Mouse (Mus musculus) midbrain, embryonic 11.5 days (tissue): ENCODE measurements around the gene Rbm33. TPM values are rescaled to one million over a fixed set of nuclear protein-coding genes. Genes with fewer than 3 reads are reported as not detected.

Experiments used
- ATAC-seq: fragments of 200-750 bp; cut with Nextera tagmentation; 2 replicates; pipeline ENCODE4 v1.8.0; 2017; ENCODE audit warnings: moderate TSS enrichment, moderate library complexity; ENCODE audit not compliant: low FRiP score
- DNase-seq: peaks from one replicate; pipeline ENCODE4 v3.0.0; 2015; ENCODE audit warnings: low spot score; ENCODE audit errors: missing footprints
- H3K27ac ChIP-seq: fragments of 300-500 bp; sonication (generic); 2 replicates; pipeline ENCODE4 v1.5.1; 2014; ENCODE audit warnings: low read depth, low read length
- H3K27me3 ChIP-seq: fragments of 300-500 bp; sonication (generic); 2 replicates; pipeline ENCODE4 v1.6.1; 2014; ENCODE audit warnings: mild to moderate bottlenecking, low read length, moderate library complexity, mixed read lengths; ENCODE audit not compliant: control insufficient read depth, insufficient read depth
- H3K36me3 ChIP-seq: fragments of 300-500 bp; sonication (generic); 2 replicates; pipeline ENCODE4 v1.6.1; 2014; ENCODE audit warnings: mild to moderate bottlenecking, low read length, moderate library complexity, mixed read lengths; ENCODE audit not compliant: control insufficient read depth, insufficient read depth
- H3K4me1 ChIP-seq: fragments of 300-500 bp; sonication (generic); 2 replicates; pipeline ENCODE4 v1.6.1; 2014; ENCODE audit warnings: low read length; ENCODE audit not compliant: control insufficient read depth, insufficient read depth
- H3K4me2 ChIP-seq: fragments of 300-500 bp; sonication (generic); 2 replicates; pipeline ENCODE4 v1.6.1; 2014; ENCODE audit warnings: mild to moderate bottlenecking, moderate library complexity
- H3K4me3 ChIP-seq: fragments of 300-500 bp; sonication (generic); 2 replicates; pipeline ENCODE4 v1.5.1; 2014; ENCODE audit warnings: low read depth, low read length
- H3K9ac ChIP-seq: fragments of 300-500 bp; sonication (generic); 2 replicates; pipeline ENCODE4 v1.6.1; 2014; ENCODE audit warnings: low read length
- H3K9me3 ChIP-seq: fragments of 300-500 bp; sonication (generic); 2 replicates; pipeline ENCODE4 v1.6.1; 2016; ENCODE audit warnings: low read length; ENCODE audit not compliant: control insufficient read depth
- WGBS: fragments of 180-500 bp; shearing (Covaris S2); extraction: QIAGEN DNeasy Blood & Tissue Kit; methylation state at CpG from one replicate; pipeline ENCODE4 v1.1.7; 2014; 5-methylcytosine and 5-hydroxymethylcytosine counted together
- polyA plus RNA-seq: library from polyadenylated mRNA; unstranded; fragments of >200 nt; fragmentation: Nextera tagmentation; extraction: Ambion mirVana; gene quantifications from 2 replicates; pipeline ENCODE4 v1.2.1, GENCODE M21; 2014

Rbm33 gene
- polyA plus RNA-seq, 1 experiment from 2014 or later: 22.8 TPM

DNA sequence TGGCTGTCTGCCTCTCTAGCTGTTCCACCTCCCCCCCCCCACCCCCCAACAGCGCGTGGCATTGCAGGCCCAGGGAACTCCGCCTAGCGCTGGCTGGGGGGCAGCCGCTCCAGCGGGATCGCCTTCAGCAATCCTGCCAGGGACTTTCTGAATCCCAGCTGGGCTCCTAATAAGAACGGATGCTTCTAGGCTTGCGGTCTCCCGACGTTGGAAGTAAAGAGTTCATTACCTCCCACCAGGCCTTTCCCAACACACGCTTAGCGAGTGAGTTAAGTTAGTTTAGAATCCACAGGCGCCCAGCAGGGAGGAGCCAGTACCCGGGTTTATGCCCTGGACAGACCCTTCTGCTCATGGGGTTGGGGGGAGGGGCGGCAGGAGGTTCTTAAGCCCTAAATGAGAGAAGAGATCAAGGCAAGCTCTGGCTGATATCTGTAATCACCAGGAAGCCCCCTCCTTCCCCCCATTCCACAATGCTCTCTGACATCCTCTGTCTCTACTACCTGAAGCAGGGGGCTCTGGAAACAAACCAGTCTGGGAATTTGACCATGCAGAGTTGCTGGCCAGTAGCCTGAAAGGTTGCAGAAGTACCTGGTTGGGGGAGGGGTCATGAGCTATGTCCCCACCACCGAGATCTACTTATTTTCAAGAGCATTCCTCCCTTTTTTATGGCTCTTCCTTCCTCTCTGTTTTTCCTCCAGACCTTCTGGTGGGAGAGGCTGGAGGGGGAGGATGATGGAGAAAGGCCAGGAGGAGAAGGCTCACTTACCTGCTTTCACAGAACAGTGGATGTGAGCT, 143.8 kb downstream of the Rbm33 start:
- under 1% methylated on average over 17 of the region's 17 CpGs for WGBS
- ATAC-seq (no peak), DNase-seq (peak; percentile 94)
- H3K9me3 ChIP-seq: no peaks in the 10 kb centered on the region
- H3K9ac ChIP-seq: peak overlapping the region; percentile 21; the same call in 1 of the 2 replicates
- peaks cover 52% of the 10 kb centered on the region for H3K4me1 ChIP-seq
- H3K4me3 ChIP-seq: peak overlapping the region; percentile 51; the same call in 1 of the 2 replicates
- no peaks in the 10 kb centered on the region for H3K36me3 ChIP-seq
- H3K27ac ChIP-seq: peak overlapping the region; percentile 84
- peaks cover 95% of the 10 kb centered on the region for H3K27me3 ChIP-seq
- peak overlapping the region; percentile 81 for H3K4me2 ChIP-seq

DNA sequence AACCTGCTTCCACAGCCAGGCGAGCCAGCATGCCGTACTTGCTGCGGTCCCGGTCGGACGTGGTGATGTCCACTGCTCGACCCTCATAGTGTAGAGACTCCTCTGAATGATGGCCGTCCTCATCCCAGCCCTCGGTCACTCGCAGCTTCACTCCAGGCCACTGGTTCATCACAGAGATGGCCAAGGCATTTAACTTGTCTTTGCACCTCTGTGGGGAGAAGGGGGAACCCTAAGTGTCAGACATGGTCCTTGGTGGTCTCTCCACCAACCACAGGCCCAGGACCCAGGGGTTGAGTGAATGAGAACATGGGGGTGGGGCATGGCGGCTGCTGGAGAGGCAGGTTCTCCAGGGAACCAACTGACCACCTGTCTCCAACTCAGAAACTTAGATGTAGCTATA, 144.5 kb downstream of the Rbm33 start:
- ATAC-seq: no peak
- H3K9ac ChIP-seq: peak overlapping the region; percentile 33; the same call in 1 of the 2 replicates
- H3K36me3 ChIP-seq: no peaks in the 10 kb centered on the region
- H3K4me3 ChIP-seq: peak overlapping the region; percentile 51; the same call in 1 of the 2 replicates
- H3K27me3 ChIP-seq: peaks cover 95% of the 10 kb centered on the region
- peaks cover 52% of the 10 kb centered on the region for H3K4me1 ChIP-seq
- DNase-seq: peak; percentile 88
- WGBS: 5% methylated on average over 11 of the region's 11 CpGs
- peak overlapping the region; percentile 30; the same call in 1 of the 2 replicates for H3K27ac ChIP-seq
- no peaks in the 10 kb centered on the region for H3K9me3 ChIP-seq
- peak overlapping the region; percentile 81 for H3K4me2 ChIP-seq

DNA sequence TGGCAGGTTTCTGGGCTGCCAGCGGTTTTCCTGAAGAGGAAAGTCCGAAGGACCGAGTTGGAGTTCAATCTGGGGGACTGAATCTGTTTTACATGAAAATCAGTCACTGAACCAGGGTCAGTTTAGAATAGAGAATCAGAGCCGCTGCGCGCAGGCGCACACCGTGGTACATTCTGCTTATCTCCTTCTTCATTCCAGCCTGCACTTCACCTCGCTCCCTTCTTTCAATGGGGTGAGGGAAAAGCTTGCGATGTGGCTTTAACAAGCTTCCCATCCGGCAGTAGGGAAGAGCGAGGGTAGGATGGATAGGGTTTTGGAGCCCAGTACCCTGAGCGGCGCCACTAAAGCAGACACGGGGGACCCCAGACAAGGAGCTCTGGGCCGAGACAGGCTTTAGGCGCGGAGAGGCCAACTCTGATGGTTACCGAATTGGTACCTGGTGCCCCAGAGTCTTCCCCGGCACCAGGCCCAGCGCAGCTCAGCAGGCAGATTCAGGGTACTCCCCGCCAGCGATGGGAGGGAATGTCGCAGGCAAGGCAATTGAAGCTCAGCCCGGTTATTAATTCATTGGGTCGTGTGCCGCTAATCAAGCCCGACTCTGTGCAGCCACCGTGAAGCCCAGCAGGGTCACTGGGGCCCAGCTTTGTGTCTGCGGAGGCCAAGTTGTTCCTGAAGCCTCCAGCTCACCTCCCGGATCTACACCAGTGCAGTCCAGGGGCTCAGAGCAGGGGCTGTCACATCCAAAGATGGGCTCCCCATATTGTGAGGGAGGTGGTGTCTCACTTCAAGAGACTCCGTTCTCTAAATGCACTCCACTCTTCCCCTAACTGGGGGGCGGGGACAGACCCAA, 146.0 kb downstream of the Rbm33 start:
- WGBS: 1% methylated on average over 33 of the region's 33 CpGs

DNA sequence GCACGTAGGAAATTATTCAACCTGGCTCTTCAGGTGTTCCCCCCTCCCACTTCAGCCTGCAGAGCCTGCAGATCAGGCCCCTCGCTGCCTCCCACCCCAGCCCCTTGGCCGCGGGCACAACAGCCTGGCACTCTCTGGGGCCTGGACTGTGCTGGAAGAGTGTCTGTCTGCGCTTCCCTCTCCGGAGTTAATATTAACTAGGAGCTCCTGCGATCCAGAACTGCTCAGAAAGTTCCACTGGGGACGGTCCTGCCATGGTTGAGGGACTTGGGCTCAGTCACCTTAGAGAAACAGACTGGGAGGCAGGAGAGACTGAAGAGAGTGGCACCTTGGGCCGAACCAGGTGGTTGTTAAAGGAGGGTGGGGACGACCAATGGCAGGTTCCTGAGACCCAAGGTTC, 146.7 kb downstream of the Rbm33 start:
- DNase-seq (peak; percentile 91), ATAC-seq (no peak)
- Histone ChIP-seq H3K4me1 (peaks cover 44% of the 10 kb centered on the region), H3K9me3 (no peaks in the 10 kb centered on the region), H3K4me2 (peak overlapping the region; percentile 81), H3K27ac (no peak overlapping the region; the same call in 1 of the 2 replicates), H3K4me3 (peak overlapping the region; percentile 51), H3K36me3 (no peaks in the 10 kb centered on the region), H3K9ac (peak overlapping the region; percentile 67), H3K27me3 (peaks cover 98% of the 10 kb centered on the region)
- 2% methylated on average over 10 of the region's 10 CpGs for WGBS

More for the DNA sequence above, 146.0 kb downstream of the Rbm33 start:
- Histone ChIP-seq H3K4me3 (peak overlapping the region; percentile 51), H3K9ac (peak overlapping the region; percentile 37), H3K27ac (peak overlapping the region; percentile 72), H3K4me1 (peaks cover 48% of the 10 kb centered on the region), H3K9me3 (no peaks in the 10 kb centered on the region), H3K27me3 (peaks cover 98% of the 10 kb centered on the region), H3K4me2 (peak overlapping the region; percentile 81), H3K36me3 (no peaks in the 10 kb centered on the region)
- DNase-seq (peak; percentile 95), ATAC-seq (no peak)

DNA sequence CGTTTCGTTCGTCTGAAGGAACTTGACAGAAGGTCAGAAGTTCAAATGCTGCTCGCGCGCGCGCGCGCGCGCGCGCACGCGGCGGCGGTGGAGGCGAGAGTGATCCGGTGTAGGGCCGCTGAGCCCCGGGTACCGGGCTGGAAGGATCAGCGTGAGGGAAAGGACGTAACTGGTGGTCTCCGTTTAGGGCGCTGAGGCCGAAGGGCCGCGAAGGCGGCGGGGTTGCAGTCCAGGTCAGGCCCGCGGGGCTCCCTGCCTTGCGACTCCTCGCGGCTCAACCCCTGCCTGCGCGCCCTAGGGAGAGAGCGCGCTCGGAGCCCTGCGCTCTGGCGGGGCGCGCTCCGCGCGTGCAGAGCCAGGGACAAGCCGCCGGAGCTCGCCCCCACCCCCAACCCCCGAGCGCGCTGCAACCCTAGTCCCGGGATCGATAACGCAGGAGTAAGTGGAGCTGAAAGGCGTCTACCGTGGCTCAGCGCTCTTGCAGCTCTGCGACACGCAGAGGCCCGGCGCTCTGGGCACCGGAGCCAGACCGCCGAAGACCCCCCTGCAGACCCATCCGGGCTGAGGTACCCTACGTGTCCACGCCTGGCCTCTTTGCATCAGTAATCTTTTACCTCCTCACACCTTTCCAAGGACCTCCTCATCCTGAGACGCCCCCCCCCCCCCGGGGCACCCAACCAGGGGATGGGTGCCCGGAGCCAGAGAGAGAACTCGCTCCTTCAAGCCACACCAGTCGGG, 147.6 kb downstream of the Rbm33 start:
- ATAC-seq (0 out of 2 replicates have a peak, but pooled peaks have one; percentile 25), DNase-seq (peak; percentile 97)
- peak overlapping the region; percentile 81 for H3K4me2 ChIP-seq
- peak overlapping the region; percentile 67 for H3K9ac ChIP-seq
- H3K27me3 ChIP-seq: peaks cover 97% of the 10 kb centered on the region
- H3K36me3 ChIP-seq: no peaks in the 10 kb centered on the region
- H3K27ac ChIP-seq: peak overlapping the region; percentile 27; the same call in 1 of the 2 replicates
- H3K9me3 ChIP-seq: no peaks in the 10 kb centered on the region
- peaks cover 36% of the 10 kb centered on the region for H3K4me1 ChIP-seq
- WGBS: under 1% methylated on average over 60 of the region's 76 CpGs
- H3K4me3 ChIP-seq: peak overlapping the region; percentile 51

DNA sequence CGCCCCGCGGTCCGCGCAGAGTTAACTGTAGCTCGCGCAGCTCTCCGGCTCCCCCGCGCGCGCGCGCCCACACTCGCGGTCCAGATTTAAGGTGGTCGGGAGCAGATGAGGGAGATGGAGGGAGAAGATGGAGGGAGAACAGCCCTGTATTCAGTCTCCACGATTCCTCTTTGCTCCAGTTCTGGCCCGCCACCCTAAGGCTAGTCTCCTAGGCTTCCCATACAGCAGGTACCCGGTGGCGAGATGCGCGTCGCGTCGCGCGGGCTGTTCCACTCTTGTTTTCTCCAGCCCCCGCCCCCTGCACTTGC, 148.1 kb downstream of the Rbm33 start:
- Histone ChIP-seq H3K27me3 (peaks cover 91% of the 10 kb centered on the region), H3K9ac (peak overlapping the region; percentile 67), H3K9me3 (no peaks in the 10 kb centered on the region), H3K27ac (no peak overlapping the region), H3K4me2 (peak overlapping the region; percentile 81), H3K36me3 (no peaks in the 10 kb centered on the region), H3K4me3 (peak overlapping the region; percentile 51), H3K4me1 (peaks cover 31% of the 10 kb centered on the region)
- 0% methylated on average over 19 of the region's 29 CpGs for WGBS
- no peak for DNase-seq
- 0 out of 2 replicates have a peak, but pooled peaks have one; percentile 2 for ATAC-seq

DNA sequence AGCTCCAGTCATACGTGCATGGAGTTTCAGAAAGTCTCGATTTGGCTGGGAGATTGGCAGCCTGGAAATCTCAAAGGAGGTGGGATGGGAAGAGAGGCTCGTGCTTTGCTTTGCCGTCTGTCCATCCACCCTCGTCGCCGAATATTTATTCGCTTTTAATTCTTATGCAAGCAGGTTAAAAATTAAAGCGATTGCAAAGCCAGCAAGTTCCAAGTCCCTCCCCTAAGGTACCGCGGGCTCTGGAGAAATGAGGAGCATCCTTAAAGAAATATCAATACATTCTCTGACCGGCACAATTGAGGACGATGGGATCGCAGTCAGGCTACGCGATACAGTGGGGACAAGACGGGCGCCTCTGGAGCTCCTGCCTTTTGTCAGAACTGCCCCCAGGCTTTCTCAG, 148.6 kb downstream of the Rbm33 start:
- peak overlapping the region; percentile 51 for H3K4me3 ChIP-seq
- H3K4me2 ChIP-seq: peak overlapping the region; percentile 81
- 0% methylated on average over 18 of the region's 18 CpGs for WGBS
- no peak overlapping the region for H3K27ac ChIP-seq
- H3K36me3 ChIP-seq: no peaks in the 10 kb centered on the region
- peaks cover 26% of the 10 kb centered on the region for H3K4me1 ChIP-seq
- peak overlapping the region; percentile 67 for H3K9ac ChIP-seq
- no peak for ATAC-seq
- no peaks in the 10 kb centered on the region for H3K9me3 ChIP-seq
- H3K27me3 ChIP-seq: peaks cover 88% of the 10 kb centered on the region
- peak; percentile 95 for DNase-seq

DNA sequence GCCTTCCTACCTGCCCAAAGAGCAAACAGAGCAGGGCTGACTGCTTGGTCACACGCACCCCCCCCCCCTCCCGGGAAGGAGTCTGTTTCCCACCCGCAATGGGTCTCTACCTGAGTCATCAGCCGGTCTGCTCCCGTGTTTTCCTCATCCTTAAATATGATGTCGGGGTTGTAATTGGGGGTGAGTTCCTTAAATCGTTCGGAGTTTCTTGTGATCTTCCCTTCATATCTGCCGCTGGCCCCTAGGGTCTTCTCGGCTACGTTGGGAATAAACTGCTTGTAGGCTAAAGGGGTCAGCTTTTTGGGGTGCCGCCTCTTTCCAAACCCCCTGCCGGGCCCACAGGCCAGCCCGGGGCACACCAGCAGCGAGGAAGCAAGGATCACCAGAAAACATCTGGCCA, 149.4 kb downstream of the Rbm33 start:
- Histone ChIP-seq H3K36me3 (no peaks in the 10 kb centered on the region), H3K27ac (peak overlapping the region; percentile 61), H3K4me1 (peaks cover 23% of the 10 kb centered on the region), H3K4me3 (peak overlapping the region; percentile 51), H3K9me3 (no peaks in the 10 kb centered on the region), H3K27me3 (peaks cover 81% of the 10 kb centered on the region), H3K9ac (peak overlapping the region; percentile 67), H3K4me2 (peak overlapping the region; percentile 81)
- under 1% methylated on average over 14 of the region's 15 CpGs for WGBS
- DNase-seq: no peak
- ATAC-seq: no peak
